Mouse (Mus musculus): ENCODE measurements around the gene Ddx43. TPM values are rescaled to one million over a fixed set of nuclear protein-coding genes. Genes with fewer than 3 reads are reported as not detected.
"Not testable (repeated sequence)": the region's sequence is repeated elsewhere in the genome, so short reads cannot be mapped to it uniquely, and the experiment has no call there.

Ddx43 gene
- polyA plus RNA-seq (2012; rRNA removed): not detected in 2 replicates

GRCm38 (mm10) chr9:78395630-78396351 is at the start of gene Ddx43:
Gene Ddx43 (plus strand): TSS chr9:78395777.
- H3K4me3 ChIP-seq (ENCODE audit: insufficient read depth, low read depth, low read length): peak within 1 kb of the TSS; percentile 25; the same call in 1 of the 2 replicates
- H3K27me3 ChIP-seq (replicated peaks; ENCODE audit: control insufficient read depth, insufficient read depth, low read length): peaks cover 11% of the 10 kb centered on the region
- peak; percentile 43 for DNase-seq
- TF ChIP-seq POLR2A (IDR thresholded peaks at IDR 0.05; ENCODE audit: low read depth, low read length) (no peak), CTCF (conservative IDR thresholded peaks at IDR 0.05; ENCODE audit: insufficient read depth, insufficient read length, low read depth, low read length) (no peak)
- 2% methylated on average over 93 of the region's 93 CpGs for WGBS
- no peak within 1 kb of the TSS for H3K27ac ChIP-seq (ENCODE audit: insufficient read depth, low read depth, low read length)
- H3K4me1 ChIP-seq (ENCODE audit: control insufficient read depth, insufficient read depth, low read length): no peaks in the 10 kb centered on the region
- H3K36me3 ChIP-seq (ENCODE audit: control insufficient read depth, insufficient read depth, low read length): no peaks in the 10 kb centered on the region

- no peaks in the 10 kb centered on the region for H3K36me3 ChIP-seq (ENCODE audit: control insufficient read depth, insufficient read depth, low read length)
- peaks cover 22% of the 10 kb centered on the region; the same call in 1 of the 2 replicates for H3K4me1 ChIP-seq (ENCODE audit: control insufficient read depth, insufficient read depth, low read length)
- peak; percentile 42 for DNase-seq
- no peak for TF ChIP-seq CTCF (conservative IDR thresholded peaks at IDR 0.05; ENCODE audit: insufficient read depth, insufficient read length, low read depth, low read length)
- TF ChIP-seq POLR2A (IDR thresholded peaks at IDR 0.05; ENCODE audit: low read depth, low read length): no peak
- peak overlapping the region; percentile 16; the same call in 1 of the 2 replicates for H3K27ac ChIP-seq (ENCODE audit: insufficient read depth, low read depth, low read length)
- H3K4me3 ChIP-seq (ENCODE audit: insufficient read depth, low read depth, low read length): no peak overlapping the region
- H3K27me3 ChIP-seq (replicated peaks; ENCODE audit: control insufficient read depth, insufficient read depth, low read length): no peaks in the 10 kb centered on the region
- 41% methylated on average over 3 of the region's 3 CpGs for WGBS
These were observed 48.6 kb upstream of the Ddx43 start for GRCm38 (mm10) chr9:78347004-78347403.

GRCm38 (mm10) chr9:78348206-78349004 is 47.2 kb upstream of the Ddx43 start:
- WGBS: 37% methylated on average over 6 of the region's 6 CpGs
- H3K36me3 ChIP-seq (ENCODE audit: control insufficient read depth, insufficient read depth, low read length); H3K4me3 ChIP-seq (ENCODE audit: insufficient read depth, low read depth, low read length); H3K27me3 ChIP-seq (replicated peaks; ENCODE audit: control insufficient read depth, insufficient read depth, low read length): not testable (repeated sequence)
- H3K4me1 ChIP-seq (ENCODE audit: control insufficient read depth, insufficient read depth, low read length): peaks cover 17% of the 10 kb centered on the region; the same call in 1 of the 2 replicates
- peak overlapping the region; percentile 72 for H3K27ac ChIP-seq (ENCODE audit: insufficient read depth, low read depth, low read length)
- DNase-seq: peak; percentile 96

GRCm38 (mm10) chr9:78349141-78349540 is 46.4 kb upstream of the Ddx43 start:
- Histone ChIP-seq H3K4me1 (ENCODE audit: control insufficient read depth, insufficient read depth, low read length) (peaks cover 14% of the 10 kb centered on the region; the same call in 1 of the 2 replicates), H3K27ac (ENCODE audit: insufficient read depth, low read depth, low read length) (peak overlapping the region; percentile 71; the same call in 1 of the 2 replicates)
- DNase-seq: peak; percentile 77
- H3K27me3 ChIP-seq (replicated peaks; ENCODE audit: control insufficient read depth, insufficient read depth, low read length); H3K36me3 ChIP-seq (ENCODE audit: control insufficient read depth, insufficient read depth, low read length); H3K4me3 ChIP-seq (ENCODE audit: insufficient read depth, low read depth, low read length): not testable (repeated sequence)
- 27% methylated on average over 3 of the region's 3 CpGs for WGBS

- not testable (repeated sequence) for H3K4me3 ChIP-seq (ENCODE audit: insufficient read depth, low read depth, low read length); H3K27me3 ChIP-seq (replicated peaks; ENCODE audit: control insufficient read depth, insufficient read depth, low read length); H3K27ac ChIP-seq (ENCODE audit: insufficient read depth, low read depth, low read length); DNase-seq; H3K36me3 ChIP-seq (ENCODE audit: control insufficient read depth, insufficient read depth, low read length)
- H3K4me1 ChIP-seq (ENCODE audit: control insufficient read depth, insufficient read depth, low read length): peaks cover 14% of the 10 kb centered on the region; the same call in 1 of the 2 replicates
These were observed 45.6 kb upstream of the Ddx43 start for GRCm38 (mm10) chr9:78350007-78350406.

GRCm38 (mm10) chr9:78351504-78352220 is 43.9 kb upstream of the Ddx43 start:
- Histone ChIP-seq H3K27ac (ENCODE audit: insufficient read depth, low read depth, low read length) (no peak overlapping the region), H3K4me1 (ENCODE audit: control insufficient read depth, insufficient read depth, low read length) (peaks cover 20% of the 10 kb centered on the region; the same call in 1 of the 2 replicates), H3K27me3 (replicated peaks; ENCODE audit: control insufficient read depth, insufficient read depth, low read length) (no peaks in the 10 kb centered on the region), H3K4me3 (ENCODE audit: insufficient read depth, low read depth, low read length) (no peak overlapping the region), H3K36me3 (ENCODE audit: control insufficient read depth, insufficient read depth, low read length) (no peaks in the 10 kb centered on the region)
- WGBS: 77% methylated on average over 6 of the region's 6 CpGs
- TF ChIP-seq POLR2A (IDR thresholded peaks at IDR 0.05; ENCODE audit: low read depth, low read length): no peak
- TF ChIP-seq CTCF (conservative IDR thresholded peaks at IDR 0.05; ENCODE audit: insufficient read depth, insufficient read length, low read depth, low read length): no peak
- DNase-seq: no peak
